Mouse (Mus musculus): Measurements from ENCODE around the gene Gm44790. TPM values are rescaled to one million over a fixed set of nuclear protein-coding genes. Genes with fewer than 3 reads are reported as not detected.

The Gm44790 gene
- polyA plus RNA-seq, 1 experiment from 2014 or later, result 0.43 TPM

DNA sequence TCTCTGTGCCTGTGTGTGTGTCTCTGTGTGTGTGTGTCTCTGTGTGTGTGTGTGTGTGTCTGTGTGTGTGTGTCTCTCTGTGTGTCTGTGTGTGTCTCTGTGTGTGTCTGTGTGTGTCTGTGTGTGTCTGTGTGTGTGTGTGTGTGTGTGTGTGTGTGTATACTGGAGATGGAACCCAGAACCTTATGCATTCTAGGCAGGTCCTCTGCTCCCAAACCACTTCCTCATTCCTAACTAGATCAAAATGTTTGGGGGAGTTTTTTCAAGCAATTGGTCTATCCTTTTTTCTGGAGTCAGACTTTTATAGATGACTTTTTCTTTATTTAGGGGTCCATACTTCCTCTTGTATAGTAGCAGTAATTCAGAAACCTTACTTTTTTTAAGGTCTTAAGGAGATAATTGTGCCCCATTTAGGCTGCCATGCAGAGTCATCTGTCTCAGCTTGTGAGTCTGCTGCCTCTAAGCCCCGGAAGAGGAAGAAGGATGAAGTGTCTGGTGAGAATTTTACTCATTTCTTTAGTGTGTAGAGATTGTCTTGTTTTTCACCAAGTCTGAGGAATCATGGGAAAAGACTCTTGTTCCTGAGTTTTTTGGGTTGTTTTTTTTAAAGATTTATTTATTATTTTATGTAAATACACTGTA, 20.6 kb downstream of the Gm44790 start:
- H3K9me3 ChIP-seq (replicated peaks), result no peaks in the 10 kb centered on the region
- H3K9ac ChIP-seq, result no peak overlapping the region
- no peak overlapping the region for H3K4me3 ChIP-seq (replicated peaks)
- H3K27ac ChIP-seq, result no peak overlapping the region
- WGBS, result 91% methylated on average over 1 of the region's 1 CpGs
- peaks cover 78% of the 10 kb centered on the region for H3K36me3 ChIP-seq
- no peaks in the 10 kb centered on the region for H3K4me1 ChIP-seq
- no peaks in the 10 kb centered on the region for H3K27me3 ChIP-seq
- no peak for ATAC-seq (replicated peaks; ENCODE audit: low FRiP score)
- H3K4me2 ChIP-seq, result no peak overlapping the region

DNA sequence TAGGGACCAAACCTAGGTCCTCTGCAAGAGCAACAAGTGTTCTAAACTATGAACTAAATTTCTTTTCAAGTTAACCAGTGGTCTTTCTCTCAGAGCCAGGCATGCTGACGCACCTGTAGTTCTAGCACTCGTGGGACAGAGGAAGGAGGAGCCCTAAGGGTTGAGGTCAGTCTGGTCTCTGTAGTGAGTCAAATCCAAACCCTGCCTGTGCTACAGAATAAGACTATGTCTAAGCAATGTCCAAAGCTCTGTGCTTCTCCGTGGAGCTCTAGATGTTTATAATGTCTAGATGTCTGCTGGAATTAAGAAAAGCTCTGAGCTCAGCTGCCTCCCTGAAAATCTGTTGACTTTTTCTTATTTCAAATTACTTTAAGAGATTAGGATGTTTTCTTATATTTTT, 30.3 kb downstream of the Gm44790 start:
- Histone ChIP-seq H3K9me3 (replicated peaks) (no peaks in the 10 kb centered on the region), H3K27ac (no peak overlapping the region), H3K27me3 (no peaks in the 10 kb centered on the region), H3K9ac (no peak overlapping the region), H3K36me3 (peaks cover 82% of the 10 kb centered on the region), H3K4me3 (replicated peaks) (no peak overlapping the region), H3K4me2 (no peak overlapping the region), H3K4me1 (no peaks in the 10 kb centered on the region)
- 84% methylated on average over 3 of the region's 3 CpGs for WGBS
- ATAC-seq (replicated peaks; ENCODE audit: low FRiP score), result no peak

GRCm38 (mm10) chr6:86463079-86463478, 36.6 kb downstream of the Gm44790 start:
- H3K4me1 ChIP-seq, result no peaks in the 10 kb centered on the region
- H3K36me3 ChIP-seq, result peaks cover 80% of the 10 kb centered on the region
- no peaks in the 10 kb centered on the region for H3K27me3 ChIP-seq
- H3K9ac ChIP-seq, result no peak overlapping the region
- H3K4me3 ChIP-seq (replicated peaks), result no peak overlapping the region
- 91% methylated on average over 3 of the region's 3 CpGs for WGBS
- no peak for ATAC-seq (replicated peaks; ENCODE audit: low FRiP score)
- no peak overlapping the region for H3K27ac ChIP-seq
- no peak overlapping the region for H3K4me2 ChIP-seq
- no peaks in the 10 kb centered on the region for H3K9me3 ChIP-seq (replicated peaks)

DNA sequence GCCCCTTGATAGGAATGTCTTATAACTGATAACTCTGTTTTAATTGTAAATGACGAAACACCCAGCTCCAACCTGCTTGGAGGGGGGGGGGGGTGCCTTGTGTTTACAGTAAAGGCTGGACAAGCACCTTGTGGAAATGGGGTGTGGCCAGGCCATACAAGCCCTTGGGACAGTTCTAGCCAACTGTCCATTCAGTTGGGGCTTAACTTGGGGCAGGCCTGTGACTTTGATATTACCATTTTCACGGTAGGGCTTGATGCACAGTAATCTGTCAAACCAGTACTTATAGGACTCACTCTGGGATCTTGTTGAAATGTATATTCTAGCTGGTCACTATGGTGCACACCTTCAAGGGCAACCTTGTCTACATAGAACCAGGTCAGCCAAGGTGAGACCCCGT, 44.9 kb downstream of the Gm44790 start:
- peak overlapping the region; percentile 93 for H3K27ac ChIP-seq
- H3K4me2 ChIP-seq, result peak overlapping the region; percentile 73
- peak overlapping the region; percentile 42 for H3K4me3 ChIP-seq (replicated peaks)
- no peaks in the 10 kb centered on the region for H3K9me3 ChIP-seq (replicated peaks)
- no peak for ATAC-seq (replicated peaks; ENCODE audit: low FRiP score)
- H3K27me3 ChIP-seq, result no peaks in the 10 kb centered on the region
- 89% methylated on average over 3 of the region's 3 CpGs for WGBS
- peaks cover 35% of the 10 kb centered on the region; the same call in 1 of the 2 replicates for H3K36me3 ChIP-seq
- H3K4me1 ChIP-seq, result peaks cover 31% of the 10 kb centered on the region
- H3K9ac ChIP-seq, result peak overlapping the region; percentile 48; the same call in 1 of the 2 replicates

DNA sequence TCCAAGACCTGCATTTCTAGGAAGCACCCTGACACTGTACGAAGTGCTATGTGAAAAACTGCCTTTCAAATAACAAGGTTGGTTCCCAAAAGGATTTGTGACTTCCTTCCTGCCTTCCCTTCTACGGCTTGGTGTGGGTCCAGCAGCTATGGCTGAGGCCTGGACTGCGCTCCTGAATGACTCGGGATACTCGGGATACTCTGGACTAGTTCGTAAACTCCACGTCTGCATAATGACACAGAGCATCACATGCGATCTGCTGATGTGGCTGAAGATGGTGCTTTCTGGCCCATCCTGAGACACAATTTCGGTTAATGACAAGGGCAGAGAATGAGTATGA, 45.3 kb downstream of the Gm44790 start:
- peaks cover 33% of the 10 kb centered on the region; the same call in 1 of the 2 replicates for H3K36me3 ChIP-seq
- peak; percentile 27; the same call in 1 of the 2 replicates for ATAC-seq (replicated peaks; ENCODE audit: low FRiP score)
- H3K4me1 ChIP-seq, result peaks cover 35% of the 10 kb centered on the region
- no peaks in the 10 kb centered on the region for H3K27me3 ChIP-seq
- 17% methylated on average over 9 of the region's 9 CpGs for WGBS
- H3K27ac ChIP-seq, result peak overlapping the region; percentile 93
- no peaks in the 10 kb centered on the region for H3K9me3 ChIP-seq (replicated peaks)
- peak overlapping the region; percentile 48 for H3K9ac ChIP-seq
- peak overlapping the region; percentile 73 for H3K4me2 ChIP-seq
- peak overlapping the region; percentile 42 for H3K4me3 ChIP-seq (replicated peaks)

- H3K27me3 ChIP-seq, result no peaks in the 10 kb centered on the region
- under 1% methylated on average over 56 of the region's 56 CpGs for WGBS
- peak overlapping the region; percentile 48 for H3K9ac ChIP-seq
- no peaks in the 10 kb centered on the region for H3K9me3 ChIP-seq (replicated peaks)
- peaks cover 28% of the 10 kb centered on the region; the same call in 1 of the 2 replicates for H3K36me3 ChIP-seq
- peak overlapping the region; percentile 94 for H3K27ac ChIP-seq
- peak; percentile 96 for ATAC-seq (replicated peaks; ENCODE audit: low FRiP score)
- H3K4me1 ChIP-seq, result peaks cover 40% of the 10 kb centered on the region
- peak overlapping the region; percentile 73 for H3K4me2 ChIP-seq
- peak overlapping the region; percentile 42 for H3K4me3 ChIP-seq (replicated peaks)
These were observed 45.9 kb downstream of the Gm44790 start for GRCm38 (mm10) chr6:86472100-86472955.

GRCm38 (mm10) chr6:86473077-86473476, 46.6 kb downstream of the Gm44790 start:
- H3K4me2 ChIP-seq, result peak overlapping the region; percentile 73
- H3K4me3 ChIP-seq (replicated peaks), result peak overlapping the region; percentile 42
- ATAC-seq (replicated peaks; ENCODE audit: low FRiP score), result no peak
- peaks cover 47% of the 10 kb centered on the region for H3K4me1 ChIP-seq
- peak overlapping the region; percentile 44 for H3K9ac ChIP-seq
- peak overlapping the region; percentile 94 for H3K27ac ChIP-seq
- WGBS, result 50% methylated on average over 7 of the region's 7 CpGs
- H3K27me3 ChIP-seq, result no peaks in the 10 kb centered on the region
- peaks cover 20% of the 10 kb centered on the region; the same call in 1 of the 2 replicates for H3K36me3 ChIP-seq
- H3K9me3 ChIP-seq (replicated peaks), result no peaks in the 10 kb centered on the region

DNA sequence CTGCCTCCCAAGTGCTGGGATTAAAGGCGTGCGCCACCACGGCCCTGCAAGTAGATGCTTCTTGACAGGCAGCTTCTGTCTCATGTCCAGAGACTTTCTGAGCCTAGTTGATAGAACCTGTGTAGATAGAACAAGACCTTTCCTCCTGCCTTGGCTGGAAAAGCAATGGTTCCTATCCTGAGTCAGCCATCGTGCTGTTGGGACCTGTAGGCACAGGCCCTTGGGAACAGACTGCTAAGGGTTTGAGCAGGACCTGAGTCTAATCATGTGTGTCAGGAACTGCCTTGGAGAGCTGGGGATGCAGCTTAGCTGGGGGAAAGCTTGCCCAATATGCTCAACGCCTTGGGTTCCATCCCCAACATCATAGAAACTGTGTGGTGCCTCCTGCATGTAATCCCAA, 47.6 kb downstream of the Gm44790 start:
- ATAC-seq (replicated peaks; ENCODE audit: low FRiP score), result no peak
- H3K4me2 ChIP-seq, result no peak overlapping the region
- H3K9me3 ChIP-seq (replicated peaks), result no peaks in the 10 kb centered on the region
- H3K4me3 ChIP-seq (replicated peaks), result no peak overlapping the region
- no peak overlapping the region for H3K9ac ChIP-seq
- H3K36me3 ChIP-seq, result peaks cover 12% of the 10 kb centered on the region; the same call in 1 of the 2 replicates
- H3K27me3 ChIP-seq, result no peaks in the 10 kb centered on the region
- 98% methylated on average over 5 of the region's 5 CpGs for WGBS
- H3K4me1 ChIP-seq, result peaks cover 57% of the 10 kb centered on the region
- H3K27ac ChIP-seq, result no peak overlapping the region; the same call in 1 of the 2 replicates

- Histone ChIP-seq H3K36me3 (peaks cover 7% of the 10 kb centered on the region; the same call in 1 of the 2 replicates), H3K9ac (no peak overlapping the region), H3K9me3 (replicated peaks) (no peaks in the 10 kb centered on the region), H3K27ac (peak overlapping the region; percentile 82), H3K4me2 (no peak overlapping the region), H3K4me3 (replicated peaks) (no peak overlapping the region), H3K27me3 (no peaks in the 10 kb centered on the region), H3K4me1 (peaks cover 64% of the 10 kb centered on the region)
- ATAC-seq (replicated peaks; ENCODE audit: low FRiP score), result no peak
These were observed 48.3 kb downstream of the Gm44790 start for GRCm38 (mm10) chr6:86474646-86475181.

DNA sequence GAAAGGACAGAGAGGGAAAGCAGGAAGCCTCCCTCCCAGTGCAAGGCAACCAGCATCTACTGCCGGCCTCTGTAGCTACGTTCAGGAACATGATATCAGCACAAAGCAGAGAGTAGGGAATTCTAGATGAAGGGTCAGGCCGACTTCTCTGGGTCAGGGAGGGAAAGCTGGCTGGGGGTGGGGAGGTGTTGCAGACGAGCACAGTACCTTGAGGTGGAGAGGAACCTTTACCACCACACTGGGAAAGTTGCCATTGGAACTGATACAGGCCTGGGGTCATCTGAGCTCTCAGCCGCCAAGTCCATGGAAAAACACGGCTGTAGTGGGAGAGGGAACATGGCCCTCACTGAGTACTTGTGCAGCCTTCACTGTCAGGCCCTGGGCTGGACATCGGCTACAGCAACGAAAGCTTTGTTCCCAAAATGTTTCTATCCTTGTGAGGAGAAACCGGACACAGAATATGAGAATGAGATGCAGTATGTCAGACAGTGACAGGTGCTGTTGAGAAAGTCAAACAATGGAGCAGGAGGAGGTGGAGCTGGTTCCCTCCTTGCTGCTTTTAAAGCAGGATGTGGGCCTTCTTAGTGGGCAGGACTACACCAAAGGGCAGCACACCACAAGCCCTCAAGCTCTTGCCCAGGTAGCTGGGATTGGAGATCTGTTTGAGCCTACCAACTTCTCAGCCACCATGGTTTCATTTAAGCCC, 49.2 kb downstream of the Gm44790 start:
- H3K9me3 ChIP-seq (replicated peaks), result no peaks in the 10 kb centered on the region
- no peak overlapping the region for H3K4me2 ChIP-seq
- H3K27ac ChIP-seq, result peak overlapping the region; percentile 82
- peaks cover 73% of the 10 kb centered on the region for H3K4me1 ChIP-seq
- H3K9ac ChIP-seq, result no peak overlapping the region
- no peak for ATAC-seq (replicated peaks; ENCODE audit: low FRiP score)
- H3K36me3 ChIP-seq, result no peaks in the 10 kb centered on the region
- no peaks in the 10 kb centered on the region for H3K27me3 ChIP-seq
- 35% methylated on average over 9 of the region's 9 CpGs for WGBS
- no peak overlapping the region for H3K4me3 ChIP-seq (replicated peaks)

GRCm38 (mm10) chr6:86476931-86477330, 50.5 kb downstream of the Gm44790 start:
- H3K4me1 ChIP-seq, result peaks cover 76% of the 10 kb centered on the region
- H3K9ac ChIP-seq, result no peak overlapping the region
- no peaks in the 10 kb centered on the region for H3K36me3 ChIP-seq
- ATAC-seq (replicated peaks; ENCODE audit: low FRiP score), result no peak
- WGBS, result 73% methylated on average over 5 of the region's 5 CpGs
- H3K27ac ChIP-seq, result peak overlapping the region; percentile 88
- no peaks in the 10 kb centered on the region for H3K27me3 ChIP-seq
- H3K4me3 ChIP-seq (replicated peaks), result no peak overlapping the region
- H3K9me3 ChIP-seq (replicated peaks), result no peaks in the 10 kb centered on the region
- no peak overlapping the region for H3K4me2 ChIP-seq
